Mouse (Mus musculus): ENCODE results near the gene Skiv2l. TPM values are rescaled to one million over a fixed set of nuclear protein-coding genes. Genes with fewer than 3 reads are reported as not detected.
"Not testable (repeated sequence)": the region's sequence is repeated elsewhere in the genome, so short reads cannot be mapped to it uniquely, and the experiment has no call there.

Gene Skiv2l
- polyA plus RNA-seq, 1 experiment: 15.1 TPM

- H3K27ac ChIP-seq (replicated peaks; ENCODE audit: low read depth, low read length); H3K4me1 ChIP-seq (ENCODE audit: control insufficient read depth, insufficient read depth, insufficient read length, low read length); H3K4me3 ChIP-seq (ENCODE audit: insufficient read depth, low read depth, low read length): not testable (repeated sequence)
Measured at GRCm38 (mm10) chr17:34810811-34811210, 39.2 kb downstream of the Skiv2l start.

- not testable (repeated sequence) for H3K27ac ChIP-seq (replicated peaks; ENCODE audit: low read depth, low read length); H3K4me3 ChIP-seq (ENCODE audit: insufficient read depth, low read depth, low read length); H3K4me1 ChIP-seq (ENCODE audit: control insufficient read depth, insufficient read depth, insufficient read length, low read length)
Measured at GRCm38 (mm10) chr17:34810411-34810810, 39.6 kb downstream of the Skiv2l start.

- no peak overlapping the region for H3K4me3 ChIP-seq (ENCODE audit: insufficient read depth, low read depth, low read length)
- H3K27ac ChIP-seq (replicated peaks; ENCODE audit: low read depth, low read length): no peak overlapping the region
- no peaks in the 10 kb centered on the region for H3K4me1 ChIP-seq (ENCODE audit: control insufficient read depth, insufficient read depth, insufficient read length, low read length)
Measured at GRCm38 (mm10) chr17:34808599-34809205, 41.3 kb downstream of the Skiv2l start.

GRCm38 (mm10) chr17:34807176-34807575 is 42.8 kb downstream of the Skiv2l start:
- Histone ChIP-seq H3K27ac (replicated peaks; ENCODE audit: low read depth, low read length) (no peak overlapping the region), H3K4me3 (ENCODE audit: insufficient read depth, low read depth, low read length) (no peak overlapping the region)

GRCm38 (mm10) chr17:34804871-34805562 is 45.0 kb downstream of the Skiv2l start:
- no peaks in the 10 kb centered on the region for H3K4me1 ChIP-seq (ENCODE audit: control insufficient read depth, insufficient read depth, insufficient read length, low read length)
- H3K4me3 ChIP-seq (ENCODE audit: insufficient read depth, low read depth, low read length): no peak overlapping the region
- H3K27ac ChIP-seq (replicated peaks; ENCODE audit: low read depth, low read length): no peak overlapping the region

More at GRCm38 (mm10) chr17:34807176-34807575, 42.8 kb downstream of the Skiv2l start:
- no peaks in the 10 kb centered on the region for H3K4me1 ChIP-seq (ENCODE audit: control insufficient read depth, insufficient read depth, insufficient read length, low read length)

- H3K4me3 ChIP-seq (ENCODE audit: insufficient read depth, low read depth, low read length); H3K4me1 ChIP-seq (ENCODE audit: control insufficient read depth, insufficient read depth, insufficient read length, low read length); H3K27ac ChIP-seq (replicated peaks; ENCODE audit: low read depth, low read length): not testable (repeated sequence)
Measured at GRCm38 (mm10) chr17:34804301-34804700, 45.7 kb downstream of the Skiv2l start, which contains the start of gene Cyp21a1. Gene Cyp21a1, minus strand, starts transcription at chr17:34804561.

- H3K4me3 ChIP-seq (ENCODE audit: insufficient read depth, low read depth, low read length); H3K4me1 ChIP-seq (ENCODE audit: control insufficient read depth, insufficient read depth, insufficient read length, low read length); H3K27ac ChIP-seq (replicated peaks; ENCODE audit: low read depth, low read length): not testable (repeated sequence)
Measured at GRCm38 (mm10) chr17:34803367-34803766, 46.6 kb downstream of the Skiv2l start.

- not testable (repeated sequence) for H3K4me3 ChIP-seq (ENCODE audit: insufficient read depth, low read depth, low read length); H3K27ac ChIP-seq (replicated peaks; ENCODE audit: low read depth, low read length); H3K4me1 ChIP-seq (ENCODE audit: control insufficient read depth, insufficient read depth, insufficient read length, low read length)
Measured at GRCm38 (mm10) chr17:34802756-34803155, 47.3 kb downstream of the Skiv2l start.

- not testable (repeated sequence) for H3K4me3 ChIP-seq (ENCODE audit: insufficient read depth, low read depth, low read length); H3K27ac ChIP-seq (replicated peaks; ENCODE audit: low read depth, low read length); H3K4me1 ChIP-seq (ENCODE audit: control insufficient read depth, insufficient read depth, insufficient read length, low read length)
Measured at GRCm38 (mm10) chr17:34800781-34801305, 49.2 kb downstream of the Skiv2l start.

- no peak overlapping the region for H3K27ac ChIP-seq (replicated peaks; ENCODE audit: low read depth, low read length)
- no peaks in the 10 kb centered on the region for H3K4me1 ChIP-seq (ENCODE audit: control insufficient read depth, insufficient read depth, insufficient read length, low read length)
- no peak overlapping the region for H3K4me3 ChIP-seq (ENCODE audit: insufficient read depth, low read depth, low read length)
Measured at GRCm38 (mm10) chr17:34799531-34799925, 50.5 kb downstream of the Skiv2l start.

GRCm38 (mm10) chr17:34798866-34799530 is 51.0 kb downstream of the Skiv2l start:
- no peak overlapping the region for H3K4me3 ChIP-seq (ENCODE audit: insufficient read depth, low read depth, low read length)
- no peaks in the 10 kb centered on the region for H3K4me1 ChIP-seq (ENCODE audit: control insufficient read depth, insufficient read depth, insufficient read length, low read length)
- H3K27ac ChIP-seq (replicated peaks; ENCODE audit: low read depth, low read length): no peak overlapping the region

- H3K27ac ChIP-seq (replicated peaks; ENCODE audit: low read depth, low read length); H3K4me3 ChIP-seq (ENCODE audit: insufficient read depth, low read depth, low read length): not testable (repeated sequence)
Measured at GRCm38 (mm10) chr17:34798071-34798470, 51.9 kb downstream of the Skiv2l start.

GRCm38 (mm10) chr17:34797211-34797995 is 52.6 kb downstream of the Skiv2l start:
- not testable (repeated sequence) for H3K4me3 ChIP-seq (ENCODE audit: insufficient read depth, low read depth, low read length); H3K27ac ChIP-seq (replicated peaks; ENCODE audit: low read depth, low read length); H3K4me1 ChIP-seq (ENCODE audit: control insufficient read depth, insufficient read depth, insufficient read length, low read length)

More at GRCm38 (mm10) chr17:34798071-34798470, 51.9 kb downstream of the Skiv2l start:
- not testable (repeated sequence) for H3K4me1 ChIP-seq (ENCODE audit: control insufficient read depth, insufficient read depth, insufficient read length, low read length)

GRCm38 (mm10) chr17:34796311-34797140 is 53.5 kb downstream of the Skiv2l start:
- Histone ChIP-seq H3K27ac (replicated peaks; ENCODE audit: low read depth, low read length) (no peak overlapping the region), H3K4me1 (ENCODE audit: control insufficient read depth, insufficient read depth, insufficient read length, low read length) (no peaks in the 10 kb centered on the region), H3K4me3 (ENCODE audit: insufficient read depth, low read depth, low read length) (no peak overlapping the region)
